9 mouse cellular contexts compared by ENCODE assay signal in the genomic region with DNA sequence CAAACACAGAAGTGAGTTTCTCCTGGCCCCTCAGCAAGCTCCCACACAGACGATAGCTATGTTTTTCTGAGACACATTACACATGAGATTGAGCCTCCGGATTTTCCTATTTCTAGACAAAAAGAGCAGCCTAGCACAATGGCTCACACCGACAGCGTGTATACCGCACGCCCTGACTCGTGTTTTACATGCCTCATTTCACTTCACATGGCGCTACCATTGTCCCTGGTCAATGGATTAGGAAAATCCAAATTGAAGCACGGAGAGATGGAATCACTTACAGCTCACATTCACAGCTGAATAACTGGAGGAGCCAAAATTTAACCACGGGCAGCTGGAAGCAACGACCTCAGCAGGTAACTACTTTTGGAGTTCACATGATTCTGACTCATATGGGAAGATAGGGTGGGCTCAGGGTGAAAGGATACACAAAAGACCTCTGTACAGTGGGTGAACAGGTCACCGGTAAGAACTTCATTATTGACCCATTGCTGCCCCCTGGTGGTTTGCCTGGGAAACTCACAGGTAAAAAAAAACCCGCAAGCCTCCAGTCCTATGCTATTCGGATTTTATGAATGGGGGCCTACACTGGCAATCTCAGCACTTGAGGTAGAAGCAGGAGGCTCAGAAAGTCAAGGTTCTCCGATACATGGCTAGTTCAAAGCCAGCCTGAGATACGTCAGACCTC. TPM values are rescaled to one million over a fixed set of nuclear protein-coding genes. Genes with fewer than 3 reads are reported as not detected.
DNase-seq lines count a peak whose midpoint lies in the region; ATAC-seq lines count a peak whose summit lies in the region.
"Had no signal": no experiment of that assay in that cellular context is flagged by ENCODE, and none has a peak within 500 bp of the region (broad histone marks: within the 10 kb centered on the region; RNA-seq: fewer than 3 reads in every experiment).

No protein-coding gene starts in this region.

- intact Hi-C loops in heart, postnatal 10 days (cut with DNase I): loop anchor here (1.0 to 5.0 kb wide), 3 partner anchors 83 to 288 kb away; no protein-coding TSS in a partner anchor
- intact Hi-C loops in left cerebral cortex, postnatal 36 days (cut with DNase I): loop anchor here (1.0 to 10.0 kb wide), 2 partner anchors 101 to 290 kb away; no protein-coding TSS in a partner anchor

- peaks cover 21% of the 10 kb centered on the region for H3K4me1 ChIP-seq in neural tube, embryonic 12.5 days

- peaks cover 39% of the 10 kb centered on the region for H3K36me3 ChIP-seq in neural tube, embryonic 12.5 days

- WGBS in neural tube, embryonic 12.5 days: 35% methylated on average over 16 of the region's 16 CpGs

- H3K27ac ChIP-seq in neural tube, embryonic 12.5 days: no peak overlapping the region

- DNase-seq in right cerebral cortex, adult 2 months (ENCODE audit: low spot score in 2 of 2): peak; percentile 50 to 68
- no peak for DNase-seq in right cerebral cortex, postnatal 36 days (ENCODE audit: low spot score in 2 of 2)
- peak; percentile 58 to 83 for DNase-seq in heart, postnatal 10 days
- DNase-seq in left cerebral cortex, postnatal 36 days (ENCODE audit: low spot score in 2 of 2): peak; percentile 39 to 47
- peak; percentile 74 for DNase-seq in urinary bladder, postnatal 25 days (ENCODE audit: low spot score)

- H3K9me3 ChIP-seq in neural tube, embryonic 12.5 days: no peaks in the 10 kb centered on the region

- peak; percentile 54 for ATAC-seq in activated CD4-positive, CD25-positive, alpha-beta regulatory T cell, adult 4 months
- 0 out of 2 replicates have a peak, but pooled peaks have one; percentile 23 for ATAC-seq in common myeloid progenitor, adult 5-6 weeks (replicated peaks; ENCODE audit: low read depth, poor library complexity, severe bottlenecking)
- 0 out of 2 replicates have a peak, but pooled peaks have one; percentile 19 for ATAC-seq in neural tube, embryonic 12.5 days (ENCODE audit: low FRiP score, low read depth)

- H3K9ac ChIP-seq in neural tube, embryonic 12.5 days: no peak overlapping the region

- no peak overlapping the region for H3K4me2 ChIP-seq in neural tube, embryonic 12.5 days (replicated peaks)

- H3K4me3 ChIP-seq in neural tube, embryonic 12.5 days: no peak overlapping the region
- H3K4me3 ChIP-seq: myocyte had no signal

- no peaks in the 10 kb centered on the region for H3K27me3 ChIP-seq in neural tube, embryonic 12.5 days (replicated peaks)

RNA-seq across cellular contexts. Expression of gene Npc2, which starts 17.8 kb away (rescaled TPM):
- 100 to 1,000 TPM; 151 to 166 TPM for polyA plus RNA-seq in activated CD4-positive, CD25-positive, alpha-beta regulatory T cell, adult 4 months (2017; shearing (Covaris generic))
- 46.6 and 49.1 TPM in 2 replicates for total RNA-seq in common myeloid progenitor, adult 5-6 weeks (2017)
- total RNA-seq in heart, postnatal 10 days (2021): 10 to 100 TPM; 38.8 to 41.4 TPM
- 10 to 100 TPM; 28.4 to 28.8 TPM for total RNA-seq in left cerebral cortex, postnatal 36 days (2021)
- polyA plus RNA-seq in neural tube, embryonic 12.5 days (2016; fragmentation: Nextera tagmentation; extraction: Ambion mirVana): 81.5 and 87.1 TPM in 2 replicates

RNA-seq across cellular contexts. Expression of gene Isca2, which starts 17.9 kb away (rescaled TPM):
- 100 to 1,000 TPM in 1 of 2 experiments, 10 to 100 TPM in 1; 96.4 to 138 TPM for polyA plus RNA-seq in activated CD4-positive, CD25-positive, alpha-beta regulatory T cell, adult 4 months (2017; shearing (Covaris generic))
- 59.2 and 61.6 TPM in 2 replicates for total RNA-seq in common myeloid progenitor, adult 5-6 weeks (2017)
- 10 to 100 TPM; 71.1 to 76.2 TPM for total RNA-seq in heart, postnatal 10 days (2021)
- 10 to 100 TPM; 52.5 to 58.6 TPM for total RNA-seq in left cerebral cortex, postnatal 36 days (2021)
- 156 and 158 TPM in 2 replicates for polyA plus RNA-seq in neural tube, embryonic 12.5 days (2016; fragmentation: Nextera tagmentation; extraction: Ambion mirVana)

RNA-seq across cellular contexts. Expression of gene Syndig1l, which starts 56.5 kb away (rescaled TPM):
- not detected for polyA plus RNA-seq in activated CD4-positive, CD25-positive, alpha-beta regulatory T cell, adult 4 months (2017; shearing (Covaris generic))
- not detected in 2 replicates for total RNA-seq in common myeloid progenitor, adult 5-6 weeks (2017)
- not detected for total RNA-seq in heart, postnatal 10 days (2021)
- total RNA-seq in left cerebral cortex, postnatal 36 days (2021): 10 to 100 TPM; 23.0 to 27.6 TPM
- polyA plus RNA-seq in neural tube, embryonic 12.5 days (2016; fragmentation: Nextera tagmentation; extraction: Ambion mirVana): 1.8 and 1.9 TPM in 2 replicates
- polyA plus RNA-seq: myocyte had no signal

Comparison
In these comparisons a context has a peak if more than half of its experiments do, and no peak if none do; other contexts are left out.
1. DNase-seq: peak in right cerebral cortex, adult 2 months (2 of 2), heart, postnatal 10 days (2 of 2), left cerebral cortex, postnatal 36 days (2 of 2) and urinary bladder, postnatal 25 days (single experiment); none in right cerebral cortex, postnatal 36 days (0 of 2).
2. RNA of gene Syndig1l, which starts 56.5 kb away (total RNA-seq): 23.0 to 27.6 TPM in left cerebral cortex, postnatal 36 days; not detected in common myeloid progenitor, adult 5-6 weeks and not detected in heart, postnatal 10 days; every median in the first group is over 10 times any median in the second.
3. Peak in every context shown above with its lines, with median percentiles within 50 percentile points of each other: ATAC-seq.